Mouse (Mus musculus) ES-Bruce4 (cell line): ENCODE measurements around the gene Nr2e3. TPM values are rescaled to one million over a fixed set of nuclear protein-coding genes. Genes with fewer than 3 reads are reported as not detected.
"Not testable (repeated sequence)": the region's sequence is repeated elsewhere in the genome, so short reads cannot be mapped to it uniquely, and the experiment has no call there.

Experiments
- H3K27ac ChIP-seq: 2 replicates; pipeline ENCODE4 v1.5.1; 2012; ENCODE audit warnings: low read length, inconsistent platforms; ENCODE audit not compliant: insufficient read depth
- H3K27me3 ChIP-seq: 2 replicates; pipeline ENCODE4 v1.6.1; 2012; ENCODE audit warnings: mild to moderate bottlenecking, low read length, inconsistent platforms; ENCODE audit not compliant: control insufficient read depth, poor library complexity, insufficient read depth, severe bottlenecking
- H3K36me3 ChIP-seq: 2 replicates; pipeline ENCODE4 v1.6.1; 2012; ENCODE audit warnings: inconsistent platforms, mild to moderate bottlenecking, low read length, moderate library complexity; ENCODE audit not compliant: control insufficient read depth, poor library complexity, insufficient read depth, severe bottlenecking
- H3K4me1 ChIP-seq: one replicate; pipeline ENCODE4 v1.8.1; 2011; ENCODE audit warnings: low read length; ENCODE audit not compliant: control insufficient read depth, insufficient read depth
- H3K4me3 ChIP-seq: 2 replicates; pipeline ENCODE4 v1.5.1; 2011; ENCODE audit warnings: low read depth, mild to moderate bottlenecking, low read length
- H3K9ac ChIP-seq: 2 replicates; pipeline ENCODE4 v1.6.1; 2012; ENCODE audit warnings: low read depth, mild to moderate bottlenecking, inconsistent platforms; ENCODE audit not compliant: poor library complexity, severe bottlenecking
- H3K9me3 ChIP-seq: replicated peaks from 2 replicates; pipeline ENCODE4 v1.6.1; 2012; ENCODE audit warnings: mild to moderate bottlenecking, low read length, inconsistent platforms; ENCODE audit not compliant: control insufficient read depth, poor library complexity, insufficient read depth, severe bottlenecking
- CTCF ChIP-seq: IDR thresholded peaks from one replicate; pipeline ENCODE4 v1.8.1; 2011; ENCODE audit warnings: low read depth, low read length
- EP300 ChIP-seq: IDR thresholded peaks from 2 replicates; pipeline ENCODE4 v1.6.1; 2011; ENCODE audit warnings: low read depth, low read length; ENCODE audit not compliant: insufficient read depth
- POLR2A ChIP-seq: IDR thresholded peaks from one replicate; pipeline ENCODE4 v1.8.1; 2011; ENCODE audit warnings: low read length; ENCODE audit not compliant: insufficient read depth
- polyA plus RNA-seq: library from polyadenylated mRNA; stranded (reverse); fragments of >200 nt; gene quantifications from 2 replicates; pipeline ENCODE4 v1.2.4, GENCODE M21; 2011; ENCODE audit warnings: low read depth; ENCODE audit not compliant: missing spikeins, insufficient read depth, insufficient read length

Nr2e3 gene
- polyA plus RNA-seq, 1 experiment, result not detected

DNA sequence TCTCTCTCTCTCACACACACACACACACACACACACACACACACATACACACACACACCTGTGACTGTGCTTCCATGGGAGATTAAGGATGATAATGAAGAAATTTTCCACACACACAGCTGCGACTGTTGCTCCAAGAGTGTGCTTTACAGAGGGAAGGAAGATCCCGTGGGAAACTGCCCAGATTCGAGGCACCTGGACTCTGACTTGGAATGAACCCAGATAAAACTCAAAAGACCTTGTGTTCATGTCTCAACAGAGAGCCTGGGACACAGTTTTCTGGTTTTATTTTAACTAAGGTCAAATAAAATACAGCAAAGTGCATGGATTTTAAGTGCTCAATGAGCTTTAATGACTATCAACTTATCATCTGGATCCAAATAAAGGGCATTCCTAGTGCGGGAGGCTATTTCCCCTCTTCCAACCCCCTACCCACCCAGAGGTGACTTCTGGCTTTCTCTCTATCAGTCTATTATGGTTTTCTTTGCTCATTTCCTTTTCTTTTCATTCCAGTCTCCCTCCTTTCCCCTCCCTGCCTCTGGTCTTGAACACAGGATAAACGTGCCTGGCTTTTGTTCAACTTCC, 17.9 kb downstream of the Nr2e3 start:
- H3K9me3 ChIP-seq, result peaks cover 4% of the 10 kb centered on the region; the same call in 1 of the 2 replicates
- H3K36me3 ChIP-seq, result no peaks in the 10 kb centered on the region
- no peak overlapping the region for H3K27ac ChIP-seq
- H3K4me1 ChIP-seq, result no peaks in the 10 kb centered on the region
- H3K4me3 ChIP-seq, result no peak overlapping the region
- H3K9ac ChIP-seq, result no peak overlapping the region
- H3K27me3 ChIP-seq, result no peaks in the 10 kb centered on the region
- TF ChIP-seq POLR2A (no peak), CTCF (no peak), EP300 (no peak)

DNA sequence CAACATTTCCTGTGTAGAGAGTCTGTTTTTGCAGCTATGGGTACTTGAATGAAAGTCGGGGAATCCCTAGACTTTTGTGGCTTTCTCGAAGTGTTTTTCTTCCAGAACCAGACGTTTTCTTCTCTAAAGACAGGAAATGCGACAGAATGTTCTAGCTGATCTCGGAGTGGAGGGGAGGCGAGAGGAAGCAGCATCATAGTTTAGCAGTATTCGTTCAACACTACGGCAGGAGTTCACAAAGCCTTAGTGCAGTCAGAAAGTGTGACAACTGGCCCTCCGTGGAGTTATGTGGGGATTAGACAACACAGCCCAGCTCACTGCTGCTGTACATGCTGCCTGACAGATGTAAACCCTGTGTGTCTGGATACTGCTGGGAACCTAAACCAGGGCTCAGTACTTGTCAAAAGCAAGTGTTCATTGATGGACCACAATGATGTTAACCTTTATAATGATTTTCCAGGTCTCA, 18.5 kb downstream of the Nr2e3 start:
- peaks cover under 1% of the 10 kb centered on the region for H3K4me1 ChIP-seq
- no peak overlapping the region for H3K9ac ChIP-seq
- no peaks in the 10 kb centered on the region for H3K36me3 ChIP-seq
- H3K9me3 ChIP-seq, result peaks cover 4% of the 10 kb centered on the region; the same call in 1 of the 2 replicates
- no peak for TF ChIP-seq CTCF
- no peak for TF ChIP-seq POLR2A
- TF ChIP-seq EP300, result no peak
- H3K27me3 ChIP-seq, result no peaks in the 10 kb centered on the region
- no peak overlapping the region for H3K27ac ChIP-seq
- H3K4me3 ChIP-seq, result no peak overlapping the region

DNA sequence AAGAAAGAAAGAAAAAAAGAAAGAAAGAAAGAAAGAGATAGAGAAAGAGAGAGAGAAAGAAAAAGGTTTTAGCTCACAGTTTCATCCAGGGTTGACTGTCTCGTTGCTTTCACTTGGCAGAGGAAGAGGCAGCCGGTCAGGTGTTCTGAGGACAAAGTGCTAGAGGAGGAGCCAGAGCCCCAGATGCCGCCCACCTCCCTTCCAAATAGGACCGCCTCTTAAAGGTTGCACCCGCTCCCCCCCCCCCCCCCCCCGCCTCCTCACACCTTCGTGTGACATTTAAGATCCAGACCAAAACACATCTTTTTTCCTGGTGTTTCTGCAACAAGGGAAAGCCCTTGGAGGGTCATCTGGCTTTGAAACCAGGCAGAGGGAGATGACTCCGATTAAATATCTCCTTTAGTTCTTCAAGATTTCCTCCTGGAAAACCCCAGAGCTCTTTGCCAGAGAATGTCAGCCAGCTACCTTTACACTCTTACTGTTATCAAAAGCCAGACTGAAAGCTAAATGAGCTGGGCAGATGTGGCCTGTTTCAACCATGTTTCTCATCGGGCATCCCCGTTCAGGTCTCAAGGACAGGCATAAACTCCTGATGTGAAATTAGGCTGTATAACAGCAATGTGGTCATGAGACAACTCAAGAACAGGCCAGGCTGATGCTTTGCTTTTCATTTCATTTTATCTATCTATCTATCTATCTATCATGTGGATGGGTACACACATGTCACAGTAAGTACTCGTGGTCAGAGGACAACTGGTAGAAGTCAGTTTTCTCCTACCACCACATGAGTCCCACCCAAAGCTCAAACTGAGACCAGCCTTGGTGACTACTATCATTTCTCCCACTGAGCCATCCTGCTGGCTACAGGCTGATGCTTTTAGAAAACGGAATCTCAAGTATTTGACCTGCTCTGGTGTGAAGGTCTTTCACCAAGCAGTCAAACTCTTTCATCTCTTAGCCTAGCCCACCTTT, 19.3 kb downstream of the Nr2e3 start:
- H3K27ac ChIP-seq, result no peak overlapping the region
- no peaks in the 10 kb centered on the region for H3K36me3 ChIP-seq
- peaks cover 4% of the 10 kb centered on the region; the same call in 1 of the 2 replicates for H3K9me3 ChIP-seq
- H3K4me3 ChIP-seq, result no peak overlapping the region
- peaks cover 3% of the 10 kb centered on the region for H3K4me1 ChIP-seq
- TF ChIP-seq CTCF, result no peak
- no peak for TF ChIP-seq EP300
- TF ChIP-seq POLR2A, result no peak
- no peaks in the 10 kb centered on the region for H3K27me3 ChIP-seq
- no peak overlapping the region for H3K9ac ChIP-seq

DNA sequence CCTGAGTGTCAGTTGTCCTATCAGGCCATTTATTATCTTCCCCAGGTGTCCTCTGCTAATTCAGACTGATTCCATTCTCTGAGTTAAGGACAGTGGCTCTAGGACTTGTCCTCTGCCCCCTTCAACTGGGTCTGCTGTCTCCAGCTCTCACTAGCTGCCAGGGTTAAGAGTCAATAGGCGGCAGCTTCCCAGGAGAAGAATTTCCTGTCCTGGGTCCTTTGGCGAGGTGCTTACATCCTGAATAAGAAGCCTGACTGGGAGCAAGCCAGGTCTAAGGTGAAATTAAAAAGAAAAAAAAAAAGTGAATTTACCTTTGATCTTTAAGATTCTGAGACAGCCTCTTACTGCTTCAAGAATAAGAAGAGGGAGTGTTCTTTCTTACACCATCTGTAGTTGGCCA, 20.8 kb downstream of the Nr2e3 start:
- Histone ChIP-seq H3K27ac (no peak overlapping the region), H3K27me3 (no peaks in the 10 kb centered on the region), H3K4me1 (peaks cover 3% of the 10 kb centered on the region), H3K9ac (no peak overlapping the region), H3K4me3 (no peak overlapping the region), H3K36me3 (no peaks in the 10 kb centered on the region), H3K9me3 (peaks cover 4% of the 10 kb centered on the region; the same call in 1 of the 2 replicates)
- no peak for TF ChIP-seq POLR2A
- TF ChIP-seq CTCF, result no peak
- TF ChIP-seq EP300, result no peak

DNA sequence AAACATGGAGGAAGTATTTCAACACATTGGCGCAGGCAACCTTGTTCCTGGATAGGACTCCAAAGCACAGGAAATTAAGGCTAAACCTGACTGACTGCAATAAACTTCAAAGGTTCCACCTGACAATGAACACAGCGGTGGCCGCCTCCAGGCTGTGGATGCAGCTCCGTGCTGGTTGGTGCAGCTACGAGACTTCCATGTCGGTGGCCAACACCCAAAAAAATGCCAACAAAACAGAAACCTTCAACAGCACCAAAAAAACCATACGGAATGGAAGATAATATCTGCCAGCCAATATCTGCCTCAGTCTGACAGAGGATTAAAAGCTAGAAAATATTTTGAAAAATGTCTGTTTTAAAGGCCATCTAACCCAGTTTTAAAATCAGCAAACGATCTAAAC, 21.9 kb downstream of the Nr2e3 start:
- H3K27me3 ChIP-seq, result no peaks in the 10 kb centered on the region
- H3K27ac ChIP-seq, result no peak overlapping the region
- peaks cover 3% of the 10 kb centered on the region for H3K4me1 ChIP-seq
- no peak overlapping the region for H3K9ac ChIP-seq
- no peak overlapping the region for H3K4me3 ChIP-seq
- H3K9me3 ChIP-seq, result peaks cover 4% of the 10 kb centered on the region; the same call in 1 of the 2 replicates
- no peaks in the 10 kb centered on the region for H3K36me3 ChIP-seq
- TF ChIP-seq CTCF (no peak), EP300 (no peak), POLR2A (no peak)

DNA sequence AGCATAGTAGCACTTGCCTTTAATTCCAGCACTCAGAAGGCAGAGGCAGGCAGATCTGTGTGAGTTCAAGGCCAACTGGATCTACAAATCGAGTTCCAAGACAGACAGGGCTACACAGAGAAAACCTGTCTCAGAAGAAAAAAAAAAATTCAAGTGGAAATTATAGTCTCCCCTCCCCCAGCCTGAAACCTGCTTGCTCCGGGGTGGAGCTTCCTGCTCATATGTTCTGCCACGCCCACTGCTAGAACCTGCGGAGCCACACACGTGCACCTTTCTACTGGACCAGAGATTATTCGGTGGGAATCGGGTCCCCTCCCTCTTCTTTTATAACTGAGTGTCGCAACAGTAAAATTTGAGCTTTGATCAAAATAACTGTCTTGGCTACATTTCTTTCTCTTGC, 24.6 kb downstream of the Nr2e3 start:
- not testable (repeated sequence) for H3K27ac ChIP-seq, H3K9me3 ChIP-seq, H3K4me1 ChIP-seq, H3K27me3 ChIP-seq, H3K9ac ChIP-seq, H3K36me3 ChIP-seq, H3K4me3 ChIP-seq
